Mouse (Mus musculus) cerebellum, adult 9-11 months (tissue): ENCODE results near the gene Pnpla7.

Experiments
- DNase-seq: peaks from one replicate; pipeline ENCODE4 v3.0.0; 2022

Gene Pnpla7

GRCm38 (mm10) chr2:25078967-25079366 is 103.1 kb downstream of the Pnpla7 start:
- no peak for DNase-seq

- DNase-seq, result no peak
These were observed 104.2 kb downstream of the Pnpla7 start, which contains the start of gene Entpd8 for GRCm38 (mm10) chr2:25080076-25080475. Gene Entpd8 (plus strand): TSS chr2:25080304.

GRCm38 (mm10) chr2:25083697-25084096 is 107.9 kb downstream of the Pnpla7 start:
- no peak for DNase-seq

GRCm38 (mm10) chr2:25085571-25085970 is 109.7 kb downstream of the Pnpla7 start:
- no peak for DNase-seq

GRCm38 (mm10) chr2:25087842-25088241 is 112.0 kb downstream of the Pnpla7 start:
- DNase-seq, result no peak

GRCm38 (mm10) chr2:25088636-25089035 is 112.8 kb downstream of the Pnpla7 start:
- no peak for DNase-seq

GRCm38 (mm10) chr2:25094785-25095108 is 118.9 kb downstream of the Pnpla7 start:
- no peak for DNase-seq

GRCm38 (mm10) chr2:25095109-25095850 is 119.4 kb downstream of the Pnpla7 start, which contains the start of gene Noxa1:
Gene Noxa1 (minus strand): TSS chr2:25095149.
- DNase-seq, result no peak

- no peak for DNase-seq
These were observed 122.3 kb downstream of the Pnpla7 start for GRCm38 (mm10) chr2:25098005-25098615.

- DNase-seq, result no peak
These were observed 123.1 kb downstream of the Pnpla7 start for GRCm38 (mm10) chr2:25098956-25099355.

- no peak for DNase-seq
These were observed 123.9 kb downstream of the Pnpla7 start for GRCm38 (mm10) chr2:25099703-25100102.
